Mouse (Mus musculus): ENCODE results near the gene Syt15. TPM values are rescaled to one million over a fixed set of nuclear protein-coding genes. Genes with fewer than 3 reads are reported as not detected.
A peak's percentile ranks its signal among the peaks of the same experiment; 100 is the strongest.

Syt15 gene
- total and polyA plus RNA-seq, 2 experiments, result 0.09 to 0.12 TPM

- Histone ChIP-seq H3K9ac (ENCODE audit: low read depth, low read length) (no peak overlapping the region), H3K27ac (replicated peaks; ENCODE audit: insufficient read depth, low read depth, low read length) (no peak overlapping the region), H3K4me1 (ENCODE audit: control insufficient read depth, insufficient read depth, low read length) (no peaks in the 10 kb centered on the region), H3K36me3 (ENCODE audit: control insufficient read depth, insufficient read depth, low read length) (no peaks in the 10 kb centered on the region), H3K4me3 (ENCODE audit: insufficient read depth, low read depth, low read length) (no peak overlapping the region), H3K79me2 (ENCODE audit: control insufficient read depth, insufficient read depth, low read length) (no peaks in the 10 kb centered on the region), H3K27me3 (ENCODE audit: control insufficient read depth, insufficient read depth, low read length) (no peaks in the 10 kb centered on the region)
- 62% methylated on average over 2 of the region's 2 CpGs for WGBS
- peak; percentile 25 for DNase-seq (ENCODE audit: extremely low read depth, low read depth, low spot score)
- TF ChIP-seq CTCF (IDR thresholded peaks at IDR 0.05; ENCODE audit: low read depth, low read length) (peak; percentile 40; the same call in 1 of the 2 replicates), POLR2A (IDR thresholded peaks at IDR 0.05; ENCODE audit: extremely low read depth, insufficient read depth, low read length) (no peak)
These were observed 10.7 kb upstream of the Syt15 start for GRCm38 (mm10) chr14:34208651-34209050.

GRCm38 (mm10) chr14:34209080-34209479 is 10.3 kb upstream of the Syt15 start:
- Histone ChIP-seq H3K4me1 (ENCODE audit: control insufficient read depth, insufficient read depth, low read length) (no peaks in the 10 kb centered on the region), H3K36me3 (ENCODE audit: control insufficient read depth, insufficient read depth, low read length) (no peaks in the 10 kb centered on the region), H3K27ac (replicated peaks; ENCODE audit: insufficient read depth, low read depth, low read length) (no peak overlapping the region), H3K9ac (ENCODE audit: low read depth, low read length) (no peak overlapping the region), H3K79me2 (ENCODE audit: control insufficient read depth, insufficient read depth, low read length) (no peaks in the 10 kb centered on the region), H3K27me3 (ENCODE audit: control insufficient read depth, insufficient read depth, low read length) (no peaks in the 10 kb centered on the region), H3K4me3 (ENCODE audit: insufficient read depth, low read depth, low read length) (no peak overlapping the region)
- DNase-seq (ENCODE audit: extremely low read depth, low read depth, low spot score), result no peak
- TF ChIP-seq CTCF (IDR thresholded peaks at IDR 0.05; ENCODE audit: low read depth, low read length), result no peak
- no peak for TF ChIP-seq POLR2A (IDR thresholded peaks at IDR 0.05; ENCODE audit: extremely low read depth, insufficient read depth, low read length)
- WGBS, result 64% methylated on average over 4 of the region's 4 CpGs

GRCm38 (mm10) chr14:34209942-34210341 is 9.5 kb upstream of the Syt15 start:
- DNase-seq (ENCODE audit: extremely low read depth, low read depth, low spot score), result no peak
- Histone ChIP-seq H3K4me3 (ENCODE audit: insufficient read depth, low read depth, low read length) (no peak overlapping the region), H3K9ac (ENCODE audit: low read depth, low read length) (no peak overlapping the region), H3K27ac (replicated peaks; ENCODE audit: insufficient read depth, low read depth, low read length) (no peak overlapping the region), H3K4me1 (ENCODE audit: control insufficient read depth, insufficient read depth, low read length) (no peaks in the 10 kb centered on the region), H3K27me3 (ENCODE audit: control insufficient read depth, insufficient read depth, low read length) (no peaks in the 10 kb centered on the region), H3K36me3 (ENCODE audit: control insufficient read depth, insufficient read depth, low read length) (no peaks in the 10 kb centered on the region), H3K79me2 (ENCODE audit: control insufficient read depth, insufficient read depth, low read length) (no peaks in the 10 kb centered on the region)
- TF ChIP-seq POLR2A (IDR thresholded peaks at IDR 0.05; ENCODE audit: extremely low read depth, insufficient read depth, low read length), result no peak
- TF ChIP-seq CTCF (IDR thresholded peaks at IDR 0.05; ENCODE audit: low read depth, low read length), result no peak
- WGBS, result 92% methylated on average over 4 of the region's 4 CpGs

- no peak overlapping the region for H3K4me3 ChIP-seq (ENCODE audit: insufficient read depth, low read depth, low read length)
- H3K27me3 ChIP-seq (ENCODE audit: control insufficient read depth, insufficient read depth, low read length), result peaks cover 3% of the 10 kb centered on the region; the same call in 1 of the 2 replicates
- no peak for TF ChIP-seq POLR2A (IDR thresholded peaks at IDR 0.05; ENCODE audit: extremely low read depth, insufficient read depth, low read length)
- no peak for TF ChIP-seq CTCF (IDR thresholded peaks at IDR 0.05; ENCODE audit: low read depth, low read length)
- H3K36me3 ChIP-seq (ENCODE audit: control insufficient read depth, insufficient read depth, low read length), result no peaks in the 10 kb centered on the region
- DNase-seq (ENCODE audit: extremely low read depth, low read depth, low spot score), result no peak
- H3K4me1 ChIP-seq (ENCODE audit: control insufficient read depth, insufficient read depth, low read length), result no peaks in the 10 kb centered on the region
- H3K27ac ChIP-seq (replicated peaks; ENCODE audit: insufficient read depth, low read depth, low read length), result no peak overlapping the region
- WGBS, result 66% methylated on average over 6 of the region's 6 CpGs
- no peaks in the 10 kb centered on the region for H3K79me2 ChIP-seq (ENCODE audit: control insufficient read depth, insufficient read depth, low read length)
- no peak overlapping the region for H3K9ac ChIP-seq (ENCODE audit: low read depth, low read length)
These were observed 3.8 kb upstream of the Syt15 start for GRCm38 (mm10) chr14:34215451-34216127.

- Histone ChIP-seq H3K36me3 (ENCODE audit: control insufficient read depth, insufficient read depth, low read length) (no peaks in the 10 kb centered on the region), H3K4me3 (ENCODE audit: insufficient read depth, low read depth, low read length) (0 out of 2 replicates have a peak overlapping the region, but pooled peaks have one; percentile 5), H3K4me1 (ENCODE audit: control insufficient read depth, insufficient read depth, low read length) (no peaks in the 10 kb centered on the region), H3K79me2 (ENCODE audit: control insufficient read depth, insufficient read depth, low read length) (no peaks in the 10 kb centered on the region), H3K27me3 (ENCODE audit: control insufficient read depth, insufficient read depth, low read length) (peaks cover 3% of the 10 kb centered on the region; the same call in 1 of the 2 replicates), H3K9ac (ENCODE audit: low read depth, low read length) (no peak overlapping the region), H3K27ac (replicated peaks; ENCODE audit: insufficient read depth, low read depth, low read length) (no peak overlapping the region)
- no peak for DNase-seq (ENCODE audit: extremely low read depth, low read depth, low spot score)
- WGBS, result 9% methylated on average over 29 of the region's 29 CpGs
- TF ChIP-seq CTCF (IDR thresholded peaks at IDR 0.05; ENCODE audit: low read depth, low read length) (no peak), POLR2A (IDR thresholded peaks at IDR 0.05; ENCODE audit: extremely low read depth, insufficient read depth, low read length) (no peak)
These were observed 397 bp downstream of the Syt15 start for GRCm38 (mm10) chr14:34219786-34220198.

GRCm38 (mm10) chr14:34220426-34220825 is 1.0 kb downstream of the Syt15 start:
- no peak overlapping the region for H3K27ac ChIP-seq (replicated peaks; ENCODE audit: insufficient read depth, low read depth, low read length)
- H3K79me2 ChIP-seq (ENCODE audit: control insufficient read depth, insufficient read depth, low read length), result no peaks in the 10 kb centered on the region
- no peak for DNase-seq (ENCODE audit: extremely low read depth, low read depth, low spot score)
- WGBS, result 73% methylated on average over 5 of the region's 5 CpGs
- H3K9ac ChIP-seq (ENCODE audit: low read depth, low read length), result no peak overlapping the region
- peaks cover 3% of the 10 kb centered on the region; the same call in 1 of the 2 replicates for H3K27me3 ChIP-seq (ENCODE audit: control insufficient read depth, insufficient read depth, low read length)
- no peaks in the 10 kb centered on the region for H3K36me3 ChIP-seq (ENCODE audit: control insufficient read depth, insufficient read depth, low read length)
- TF ChIP-seq CTCF (IDR thresholded peaks at IDR 0.05; ENCODE audit: low read depth, low read length), result no peak
- no peak for TF ChIP-seq POLR2A (IDR thresholded peaks at IDR 0.05; ENCODE audit: extremely low read depth, insufficient read depth, low read length)
- H3K4me3 ChIP-seq (ENCODE audit: insufficient read depth, low read depth, low read length), result no peak overlapping the region
- H3K4me1 ChIP-seq (ENCODE audit: control insufficient read depth, insufficient read depth, low read length), result no peaks in the 10 kb centered on the region
